Mouse (Mus musculus): Measurements from ENCODE around the gene Zbtb9.

Gene Zbtb9

DNA sequence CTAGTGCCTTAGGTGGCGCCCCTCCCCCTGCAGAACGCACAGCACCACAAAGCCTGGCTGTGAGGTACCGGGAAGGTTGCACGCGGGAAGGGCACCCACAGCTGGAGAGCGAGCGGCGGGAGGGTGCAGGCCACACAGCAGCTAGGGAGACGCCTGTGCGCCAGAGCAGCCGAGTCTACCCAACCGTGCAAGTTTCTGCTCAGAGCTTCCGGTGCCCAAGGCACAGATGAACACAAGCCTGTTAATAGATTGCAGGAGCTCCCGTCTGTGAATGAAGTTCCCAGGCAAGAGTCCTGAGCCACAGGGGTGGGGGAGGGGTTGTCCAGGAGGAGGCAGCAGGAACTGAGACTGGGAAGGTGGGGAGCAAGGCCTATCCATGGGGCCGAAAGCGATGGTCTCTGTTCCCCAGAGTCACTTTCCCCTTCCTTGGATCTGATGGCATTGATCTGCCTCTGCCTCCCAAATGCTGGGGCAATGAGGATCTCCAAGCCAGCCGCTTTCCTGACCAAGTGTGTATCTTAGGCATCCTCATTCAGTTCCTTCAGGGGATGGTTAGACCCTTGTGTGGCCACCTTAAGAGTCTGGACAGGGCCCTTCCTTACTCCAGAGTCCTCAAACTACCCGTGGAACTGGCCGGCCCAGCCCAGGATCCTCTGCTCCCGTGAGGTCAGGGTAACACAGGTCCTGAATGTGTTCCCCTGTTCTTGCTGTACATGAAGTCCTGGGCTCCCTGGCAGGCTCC, 67.5 kb downstream of the Zbtb9 start:
- peak; percentile 58 for DNase-seq (ENCODE audit: low read depth)

DNA sequence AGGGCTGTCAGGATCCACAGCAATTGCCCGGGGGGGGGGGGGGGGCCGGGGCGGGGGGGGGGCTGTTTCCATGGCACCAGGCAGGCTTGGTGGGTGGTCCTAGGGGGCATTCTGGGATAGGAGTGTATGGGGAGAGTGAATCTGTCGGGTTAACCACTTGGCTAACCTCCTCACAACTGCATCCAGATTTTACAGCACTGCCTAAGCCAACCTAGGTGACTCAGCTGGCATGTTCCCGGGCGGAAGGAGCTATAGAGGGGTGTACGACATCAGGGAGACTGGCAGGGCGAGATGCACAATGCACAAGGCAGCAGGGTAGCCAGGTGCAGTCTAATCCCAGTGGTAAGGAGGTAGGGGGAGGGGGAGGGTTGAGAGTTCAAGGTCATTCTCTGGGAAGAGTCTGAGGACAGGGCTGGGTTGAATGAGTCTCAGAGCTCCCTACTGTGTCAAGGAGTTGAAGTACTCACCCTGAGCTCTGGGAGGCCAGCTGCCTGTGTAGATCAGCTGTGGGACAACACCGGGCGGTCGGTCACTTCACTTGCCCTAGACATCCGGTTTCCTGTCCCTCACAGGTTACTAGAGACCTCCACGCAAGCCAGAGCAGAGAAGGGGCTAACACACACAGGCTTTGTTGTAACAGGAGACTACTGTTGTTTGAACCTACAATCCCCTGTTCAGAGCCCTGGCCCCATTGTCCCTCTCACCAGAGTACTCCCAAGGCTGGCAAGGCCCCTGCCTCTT, 68.2 kb downstream of the Zbtb9 start:
- DNase-seq (ENCODE audit: low read depth), result peak; percentile 92

DNA sequence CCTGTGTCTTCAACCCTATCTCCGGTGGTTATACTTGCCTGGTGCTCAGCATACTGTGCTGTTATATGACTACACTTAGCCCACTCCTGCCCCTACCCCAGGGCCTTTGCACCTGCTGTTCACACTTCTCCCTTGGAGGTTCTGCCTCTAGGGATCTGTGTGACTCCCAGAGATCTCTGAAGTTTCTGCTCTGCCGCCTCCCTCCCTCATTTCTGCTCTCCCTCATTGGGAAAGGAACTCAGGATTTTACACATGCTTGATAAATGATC, 68.8 kb downstream of the Zbtb9 start:
- DNase-seq (ENCODE audit: low read depth), result no peak

DNA sequence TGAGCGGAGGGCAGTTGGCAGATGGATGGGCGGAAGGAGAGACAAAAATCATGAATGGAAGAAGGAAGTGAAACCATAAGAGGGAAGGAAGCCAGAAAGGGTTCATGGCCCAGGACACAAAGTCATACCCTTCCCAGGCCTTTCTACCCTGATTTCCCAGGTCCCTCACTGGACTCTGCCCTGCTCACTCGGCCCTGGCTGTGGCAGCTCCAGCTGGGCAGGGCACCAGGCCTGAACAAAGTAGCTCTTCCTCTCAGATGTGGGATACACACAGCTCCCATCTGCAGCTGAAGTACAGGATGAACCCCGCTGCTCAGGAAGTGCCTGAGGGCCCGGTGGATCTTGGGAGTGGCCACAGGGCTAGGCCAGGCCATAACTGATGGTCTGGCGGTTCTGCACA, 69.9 kb downstream of the Zbtb9 start:
- peak; percentile 33 for DNase-seq (ENCODE audit: low read depth)

DNA sequence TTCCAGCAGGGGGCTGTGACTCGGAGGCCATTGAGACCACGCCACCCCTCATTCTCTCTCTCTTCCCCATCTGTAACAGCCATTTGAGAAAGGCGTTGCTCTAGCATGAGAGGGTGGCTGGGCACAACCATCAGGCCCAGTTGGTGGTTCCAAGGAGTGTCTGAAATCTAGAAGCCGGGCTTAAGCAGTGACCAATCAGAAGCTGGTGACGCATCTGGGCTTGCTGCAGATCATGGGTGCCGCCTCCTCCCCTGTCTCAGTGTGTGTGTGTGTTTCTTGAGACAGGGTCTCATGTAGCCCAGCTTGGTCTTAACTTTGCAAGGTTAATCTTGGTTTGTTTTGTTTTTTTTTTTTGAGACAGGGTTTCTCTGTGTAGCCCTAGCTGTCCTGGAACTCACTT, 72.2 kb downstream of the Zbtb9 start:
- DNase-seq (ENCODE audit: low read depth), result no peak

DNA sequence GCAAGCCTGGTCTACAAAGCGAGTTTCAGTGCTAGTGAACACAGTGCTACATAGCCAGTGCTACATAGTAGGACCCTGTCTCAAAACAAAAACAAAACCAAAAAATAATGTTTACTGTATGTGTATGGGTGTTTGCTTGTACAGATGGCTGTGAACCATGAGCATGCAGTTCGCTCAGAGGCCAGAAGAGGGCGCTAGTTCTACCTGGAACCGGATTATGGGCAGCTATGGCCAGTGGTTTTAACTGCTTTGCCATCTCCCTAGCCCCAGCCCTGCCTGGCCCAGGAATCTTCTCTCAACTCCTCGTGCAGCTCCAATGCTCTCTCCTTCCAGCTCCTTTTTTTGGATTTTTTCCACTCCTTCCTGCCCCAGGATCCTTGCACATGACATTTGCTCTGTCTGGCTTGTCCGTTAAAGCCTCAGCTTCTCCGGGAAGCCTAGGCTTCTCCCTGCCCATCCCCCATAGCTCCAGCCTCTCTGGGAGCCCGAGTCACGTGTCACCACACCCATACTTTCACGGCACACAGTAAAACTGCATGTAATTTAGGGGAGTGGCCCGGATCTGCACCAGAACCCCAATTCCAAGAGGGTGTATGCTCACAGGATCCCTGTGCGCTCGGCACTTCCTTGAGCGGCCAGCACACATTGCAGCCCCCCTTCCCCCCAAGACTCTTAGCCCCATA, 74.9 kb downstream of the Zbtb9 start:
- DNase-seq (ENCODE audit: low read depth), result peak; percentile 50

DNA sequence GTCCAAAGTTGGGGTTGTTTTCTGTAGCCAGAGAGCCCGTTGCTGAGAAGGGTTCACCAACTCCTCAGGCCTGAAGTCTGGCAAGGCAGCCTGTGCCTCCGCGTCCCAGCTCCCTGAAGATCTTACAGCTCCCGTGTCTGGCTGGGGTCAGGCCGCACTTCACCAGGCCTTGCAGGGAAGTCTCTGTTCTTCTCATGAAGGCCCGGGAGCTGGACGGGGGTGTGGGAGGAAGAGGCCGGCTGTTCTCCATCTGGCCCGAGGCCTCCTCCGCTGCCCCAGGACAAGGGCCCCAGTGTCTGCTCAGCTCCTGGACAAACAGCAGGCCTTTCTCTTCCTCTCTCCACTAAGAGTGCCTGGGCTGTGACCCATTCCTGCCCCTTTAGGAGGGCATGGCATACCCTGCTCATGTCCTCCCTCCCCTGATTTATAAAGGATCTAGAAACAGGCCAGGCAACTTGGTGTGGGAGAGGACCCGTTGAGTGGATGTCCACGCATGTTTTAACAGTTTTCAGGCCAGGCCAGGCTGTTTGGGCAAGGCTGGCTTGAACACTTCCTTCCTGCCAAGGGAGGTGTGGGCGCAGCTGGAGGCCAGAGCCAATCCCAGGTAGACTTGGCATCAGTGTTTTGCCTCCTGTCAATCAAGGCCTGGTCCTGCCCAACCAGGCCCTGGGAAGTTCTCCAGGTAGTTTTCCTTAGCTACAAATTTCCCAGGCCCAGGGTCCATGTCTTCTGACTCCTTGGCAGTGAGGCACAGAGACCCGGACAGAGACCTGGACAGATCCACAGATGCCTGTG, 75.7 kb downstream of the Zbtb9 start:
- peak; percentile 23 for DNase-seq (ENCODE audit: low read depth)

DNA sequence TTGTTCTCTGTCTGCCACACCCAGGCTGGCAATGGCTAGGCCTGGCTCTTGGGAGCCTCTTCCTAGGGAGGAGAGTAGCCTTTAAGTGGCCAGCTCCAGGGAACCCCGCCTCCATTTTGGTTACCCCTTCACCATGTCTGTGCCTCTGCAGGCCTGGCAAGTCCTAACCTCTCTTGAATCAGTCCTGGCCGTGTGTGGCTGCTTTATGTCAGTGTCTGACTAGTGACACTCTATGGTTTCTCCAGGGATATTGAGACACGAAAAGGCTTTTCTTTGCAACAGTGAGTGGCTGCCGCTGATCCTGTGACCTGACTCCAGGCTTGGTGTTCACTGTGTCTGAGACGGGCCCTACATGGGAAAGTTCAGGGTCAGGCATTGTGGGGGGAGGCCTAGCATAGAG, 77.9 kb downstream of the Zbtb9 start:
- DNase-seq (ENCODE audit: low read depth), result peak; percentile 20

DNA sequence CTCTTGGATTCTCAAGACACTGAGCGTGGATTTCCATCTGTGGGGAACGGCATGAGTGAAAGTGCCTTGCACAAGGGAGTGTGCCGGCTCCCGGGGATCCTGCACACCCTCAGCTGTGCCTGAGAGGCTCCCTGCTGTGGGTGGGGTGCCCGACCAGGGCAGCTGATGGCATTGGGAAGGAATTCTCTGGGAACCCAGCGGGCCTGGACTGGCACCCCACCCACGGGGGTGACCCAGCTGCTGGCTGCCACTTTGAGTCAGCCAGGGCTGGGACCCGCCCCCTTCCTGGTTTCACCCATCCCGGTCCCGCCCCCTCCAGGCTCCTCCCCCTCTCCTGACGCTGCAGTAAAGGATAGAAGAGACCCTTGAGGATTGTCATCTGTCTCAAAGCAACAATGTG, 78.5 kb downstream of the Zbtb9 start:
- DNase-seq (ENCODE audit: low read depth), result peak; percentile 90

DNA sequence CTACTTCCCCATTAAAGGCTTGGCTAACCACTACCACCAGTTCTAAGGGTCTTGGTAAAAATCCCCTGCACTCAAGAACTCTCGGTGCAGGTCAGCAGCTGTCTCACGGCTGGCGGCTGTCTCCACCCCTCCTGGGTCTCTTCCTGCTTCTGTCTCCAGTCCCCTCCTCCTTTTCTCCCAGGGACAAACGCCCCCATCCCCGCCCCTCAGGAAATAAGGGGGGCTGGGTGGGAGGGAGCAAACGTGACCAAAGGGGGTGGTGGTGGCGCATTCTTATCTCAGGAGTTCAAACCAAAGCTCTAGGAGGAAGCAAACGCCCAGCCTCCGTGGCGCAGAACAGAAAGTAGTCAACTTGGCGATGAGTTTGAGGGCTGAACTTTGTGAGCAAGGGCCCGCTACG, 83.2 kb downstream of the Zbtb9 start:
- DNase-seq (ENCODE audit: low read depth), result peak; percentile 92

DNA sequence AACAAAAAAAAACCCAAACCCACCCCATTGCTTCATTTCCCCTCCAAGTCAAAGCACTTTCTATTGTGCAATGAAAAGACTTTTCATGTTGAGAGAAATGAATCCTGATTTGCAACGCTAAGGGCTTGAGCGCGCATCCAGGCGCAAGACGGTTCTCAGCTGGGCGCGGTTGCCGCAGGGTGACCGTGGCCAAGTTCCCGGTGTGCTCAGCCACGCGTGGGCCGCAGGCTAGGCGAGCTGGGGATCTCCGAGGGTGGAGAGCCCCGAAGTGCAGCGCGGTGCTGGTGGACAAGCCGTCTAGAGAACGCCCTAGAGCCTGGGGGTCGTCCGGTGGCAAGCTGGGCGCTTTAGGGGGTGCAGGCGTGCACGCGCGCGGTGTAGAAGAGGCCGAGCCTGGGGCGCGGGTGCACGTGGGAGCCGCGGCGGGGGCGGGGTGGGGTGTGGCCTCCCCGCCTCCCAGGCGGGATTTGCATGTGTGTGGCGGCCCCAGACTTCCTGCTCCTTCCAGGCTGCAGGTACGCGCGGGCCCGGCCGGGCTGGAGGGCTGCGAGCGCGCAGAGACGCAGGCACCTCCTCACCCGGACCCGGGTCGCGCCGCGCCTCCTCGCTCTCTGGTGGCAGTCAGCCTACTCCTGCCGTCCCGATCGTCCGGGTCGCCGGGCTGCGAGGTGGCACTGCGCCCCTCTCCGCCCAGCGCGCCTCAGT, 84.0 kb downstream of the Zbtb9 start, which contains the start of gene Itpr3:
Gene Itpr3, plus strand, starts transcription at position 493 of the 705 bp plus-strand sequence.
- DNase-seq (ENCODE audit: low read depth), result peak; percentile 89

DNA sequence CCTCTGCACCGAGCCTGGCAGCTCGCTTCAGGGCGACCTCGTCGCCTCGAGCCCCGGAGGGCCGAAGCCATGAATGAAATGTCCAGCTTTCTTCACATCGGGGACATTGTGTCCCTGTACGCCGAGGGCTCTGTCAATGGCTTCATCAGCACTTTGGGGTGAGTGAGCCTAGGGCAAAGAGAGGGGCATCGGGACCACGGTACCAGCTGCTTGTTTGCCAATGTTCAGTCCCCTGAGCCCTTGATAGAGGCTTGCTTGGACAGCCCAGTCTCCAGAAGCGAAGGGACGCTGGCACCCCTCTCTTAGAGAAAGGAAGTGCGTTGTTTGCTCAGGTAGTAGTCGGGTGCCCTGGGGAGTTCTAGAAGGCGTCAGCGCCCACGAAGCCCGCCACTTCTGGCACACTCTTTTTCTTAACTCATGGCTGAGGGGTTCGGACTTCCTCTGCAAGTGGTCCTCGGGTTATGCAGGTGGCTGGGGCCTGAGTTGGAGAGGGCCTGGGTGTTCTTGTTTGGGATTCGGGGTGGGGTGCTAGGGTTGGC, 84.6 kb downstream of the Zbtb9 start:
- peak; percentile 22 for DNase-seq (ENCODE audit: low read depth)

Data from NIH3T3 (cell line).